Mouse (Mus musculus) stomach, postnatal 0 days (tissue): Measurements from ENCODE around the gene Psmd3. TPM values are rescaled to one million over a fixed set of nuclear protein-coding genes. Genes with fewer than 3 reads are reported as not detected.

Source experiments
- ATAC-seq: fragments of 200-750 bp; cut with Nextera tagmentation; 2 replicates; pipeline ENCODE4 v1.8.0; 2017; ENCODE audit not compliant: low FRiP score, low TSS enrichment
- DNase-seq: peaks from one replicate; pipeline ENCODE4 v3.0.0-alpha.2; 2016; ENCODE audit warnings: low spot score
- H3K27ac ChIP-seq: fragments of 300-500 bp; sonication (generic); replicated peaks from 2 replicates; pipeline ENCODE4 v1.5.1; 2014; ENCODE audit warnings: mild to moderate bottlenecking, control low read depth
- H3K27me3 ChIP-seq: fragments of 300-500 bp; sonication (generic); 2 replicates; pipeline ENCODE4 v1.6.1; 2014; ENCODE audit warnings: low read length; ENCODE audit not compliant: control insufficient read depth, insufficient read depth
- H3K36me3 ChIP-seq: fragments of 300-500 bp; sonication (generic); 2 replicates; pipeline ENCODE4 v1.6.1; 2014; ENCODE audit warnings: low read length, mixed read lengths; ENCODE audit not compliant: control insufficient read depth, insufficient read depth
- H3K4me1 ChIP-seq: fragments of 300-500 bp; sonication (generic); replicated peaks from 2 replicates; pipeline ENCODE4 v1.6.1; 2014; ENCODE audit warnings: antibody characterized with exemption; ENCODE audit not compliant: control insufficient read depth, insufficient read depth
- H3K4me2 ChIP-seq: fragments of 300-500 bp; sonication (generic); replicated peaks from 2 replicates; pipeline ENCODE4 v1.6.1; 2014; ENCODE audit warnings: low read depth, mild to moderate bottlenecking, control low read depth, moderate library complexity
- H3K4me3 ChIP-seq: fragments of 300-500 bp; sonication (generic); 2 replicates; pipeline ENCODE4 v1.5.1; 2014; ENCODE audit warnings: low read depth, low read length, control low read depth
- H3K9ac ChIP-seq: fragments of 300-500 bp; sonication (generic); 2 replicates; pipeline ENCODE4 v1.6.1; 2014; ENCODE audit warnings: mild to moderate bottlenecking, low read length, control low read depth, mixed read lengths
- H3K9me3 ChIP-seq: fragments of 300-500 bp; sonication (generic); 2 replicates; pipeline ENCODE4 v1.6.1; 2016; ENCODE audit warnings: low read length; ENCODE audit not compliant: control insufficient read depth
- CTCF ChIP-seq: IDR thresholded peaks from 2 replicates; pipeline ENCODE4 v1.5.1; 2016; ENCODE audit warnings: antibody characterized with exemption, low read depth, mild to moderate bottlenecking, moderate library complexity
- EP300 ChIP-seq: optimal IDR thresholded peaks from 2 replicates; pipeline ENCODE3; 2016; ENCODE audit warnings: antibody characterized with exemption
- WGBS: fragments of 180-500 bp; shearing (Covaris S2); extraction: QIAGEN DNeasy Blood & Tissue Kit; methylation state at CpG from one replicate; pipeline ENCODE4 v1.1.7; 2014; 5-methylcytosine and 5-hydroxymethylcytosine counted together
- polyA plus RNA-seq: library from polyadenylated mRNA; unstranded; fragments of >200 nt; fragmentation: Nextera tagmentation; extraction: Ambion mirVana; gene quantifications from 2 replicates; pipeline ENCODE4 v1.2.1, GENCODE M21; 2015

The Psmd3 gene
- polyA plus RNA-seq, 1 experiment from 2014 or later = 120 TPM

DNA sequence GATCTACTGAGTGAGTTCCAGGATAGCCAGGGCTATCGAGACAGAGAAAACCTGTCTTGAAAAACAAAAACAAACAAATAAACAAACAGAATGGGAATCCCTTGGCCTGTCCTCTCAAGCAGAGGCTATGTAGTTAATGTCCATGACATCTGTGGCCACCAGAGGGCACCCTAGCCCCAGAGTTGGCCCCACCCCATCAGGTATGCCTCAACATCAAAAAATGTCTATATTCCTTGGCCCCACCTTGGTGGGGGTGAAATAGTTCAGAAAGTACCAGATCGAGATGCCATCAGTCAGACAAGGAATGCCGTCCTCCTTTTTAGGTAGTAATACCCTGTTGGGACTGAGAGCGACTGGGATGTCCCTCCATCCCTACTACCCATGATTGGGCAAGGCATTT lies 17.6 kb downstream of the Psmd3 start:
- Histone ChIP-seq H3K4me3 (no peak overlapping the region), H3K27me3 (no peaks in the 10 kb centered on the region), H3K9me3 (no peaks in the 10 kb centered on the region), H3K36me3 (peaks cover 9% of the 10 kb centered on the region), H3K9ac (no peak overlapping the region), H3K27ac (no peak overlapping the region), H3K4me1 (no peaks in the 10 kb centered on the region), H3K4me2 (no peak overlapping the region)
- DNase-seq (peak; percentile 79), ATAC-seq (peak; percentile 48; the same call in 1 of the 2 replicates)
- 26% methylated on average over 4 of the region's 4 CpGs for WGBS
- peak; percentile 93 for TF ChIP-seq CTCF
- TF ChIP-seq EP300 = no peak

DNA sequence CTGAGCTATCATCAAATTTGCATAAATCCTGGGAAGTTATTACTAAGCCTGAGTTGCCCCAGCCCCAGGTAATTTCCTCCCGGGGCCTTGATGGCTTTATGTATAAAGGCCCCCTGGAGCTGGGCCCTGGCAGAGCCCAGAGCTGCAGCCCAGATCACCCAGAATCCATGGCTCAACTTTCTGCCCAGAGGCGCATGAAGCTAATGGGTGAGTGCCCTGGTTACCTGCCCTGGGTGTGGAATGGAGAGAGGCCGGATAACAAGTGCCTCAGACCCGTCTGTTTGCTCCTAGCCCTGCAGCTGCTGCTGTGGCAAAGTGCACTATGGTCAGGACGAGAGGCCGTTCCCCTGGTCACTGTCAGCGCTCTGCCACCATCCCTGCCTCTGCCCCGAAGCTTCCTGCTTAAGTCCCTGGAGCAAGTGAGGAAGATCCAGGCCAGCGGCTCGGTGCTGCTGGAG lies 18.9 kb downstream of the Psmd3 start, which contains the start of gene Csf3:
TSS of gene Csf3 (plus strand) at position 51 of the 458 bp plus-strand sequence.
- H3K4me3 ChIP-seq = no peak within 1 kb of the TSS
- H3K4me2 ChIP-seq = no peak within 1 kb of the TSS
- ATAC-seq = no peak
- WGBS = 45% methylated on average over 10 of the region's 10 CpGs
- H3K9ac ChIP-seq = no peak within 1 kb of the TSS
- H3K4me1 ChIP-seq = no peaks in the 10 kb centered on the region
- no peak within 1 kb of the TSS for H3K27ac ChIP-seq
- H3K27me3 ChIP-seq = no peaks in the 10 kb centered on the region
- H3K36me3 ChIP-seq = no peaks in the 10 kb centered on the region; the same call in 1 of the 2 replicates
- no peaks in the 10 kb centered on the region for H3K9me3 ChIP-seq
- no peak for TF ChIP-seq CTCF
- TF ChIP-seq EP300 = no peak
- DNase-seq = peak; percentile 47

DNA sequence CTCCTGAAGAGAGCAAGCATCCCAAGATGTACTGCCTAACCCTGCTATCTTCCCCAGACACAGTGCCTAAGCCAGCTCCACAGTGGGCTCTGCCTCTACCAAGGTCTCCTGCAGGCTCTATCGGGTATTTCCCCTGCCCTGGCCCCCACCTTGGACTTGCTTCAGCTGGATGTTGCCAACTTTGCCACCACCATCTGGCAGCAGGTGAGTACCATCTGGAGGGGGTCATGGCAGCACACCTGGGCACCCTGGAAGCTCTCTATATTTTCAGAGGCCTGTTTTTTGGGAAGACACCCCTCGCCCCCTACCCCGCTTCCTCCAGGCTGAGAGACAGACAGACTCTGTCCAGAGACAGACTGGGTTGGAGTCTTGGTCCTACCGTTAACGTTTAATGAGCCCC lies 20.0 kb downstream of the Psmd3 start:
- WGBS = 66% methylated on average over 5 of the region's 5 CpGs
- H3K4me2 ChIP-seq = no peak overlapping the region
- H3K27ac ChIP-seq = no peak overlapping the region
- no peak overlapping the region for H3K4me3 ChIP-seq
- no peaks in the 10 kb centered on the region for H3K9me3 ChIP-seq
- peaks cover 4% of the 10 kb centered on the region; the same call in 1 of the 2 replicates for H3K36me3 ChIP-seq
- no peak overlapping the region for H3K9ac ChIP-seq
- H3K27me3 ChIP-seq = no peaks in the 10 kb centered on the region
- no peak for DNase-seq
- no peak for TF ChIP-seq CTCF
- TF ChIP-seq EP300 = no peak
- H3K4me1 ChIP-seq = no peaks in the 10 kb centered on the region
- no peak for ATAC-seq

- DNase-seq = no peak
- no peak for TF ChIP-seq EP300
- no peak for TF ChIP-seq CTCF
- Histone ChIP-seq H3K4me2 (no peak overlapping the region), H3K27me3 (no peaks in the 10 kb centered on the region), H3K4me1 (0 out of 2 replicates have a peak, but pooled peaks cover under 1% of the 10 kb centered on the region), H3K27ac (no peak overlapping the region), H3K36me3 (peaks cover 7% of the 10 kb centered on the region; the same call in 1 of the 2 replicates), H3K4me3 (no peak overlapping the region), H3K9ac (no peak overlapping the region), H3K9me3 (no peaks in the 10 kb centered on the region)
- 89% methylated on average over 10 of the region's 10 CpGs for WGBS
- no peak for ATAC-seq
Observed at GRCm38 (mm10) chr11:98705021-98705420, 22.7 kb downstream of the Psmd3 start.

DNA sequence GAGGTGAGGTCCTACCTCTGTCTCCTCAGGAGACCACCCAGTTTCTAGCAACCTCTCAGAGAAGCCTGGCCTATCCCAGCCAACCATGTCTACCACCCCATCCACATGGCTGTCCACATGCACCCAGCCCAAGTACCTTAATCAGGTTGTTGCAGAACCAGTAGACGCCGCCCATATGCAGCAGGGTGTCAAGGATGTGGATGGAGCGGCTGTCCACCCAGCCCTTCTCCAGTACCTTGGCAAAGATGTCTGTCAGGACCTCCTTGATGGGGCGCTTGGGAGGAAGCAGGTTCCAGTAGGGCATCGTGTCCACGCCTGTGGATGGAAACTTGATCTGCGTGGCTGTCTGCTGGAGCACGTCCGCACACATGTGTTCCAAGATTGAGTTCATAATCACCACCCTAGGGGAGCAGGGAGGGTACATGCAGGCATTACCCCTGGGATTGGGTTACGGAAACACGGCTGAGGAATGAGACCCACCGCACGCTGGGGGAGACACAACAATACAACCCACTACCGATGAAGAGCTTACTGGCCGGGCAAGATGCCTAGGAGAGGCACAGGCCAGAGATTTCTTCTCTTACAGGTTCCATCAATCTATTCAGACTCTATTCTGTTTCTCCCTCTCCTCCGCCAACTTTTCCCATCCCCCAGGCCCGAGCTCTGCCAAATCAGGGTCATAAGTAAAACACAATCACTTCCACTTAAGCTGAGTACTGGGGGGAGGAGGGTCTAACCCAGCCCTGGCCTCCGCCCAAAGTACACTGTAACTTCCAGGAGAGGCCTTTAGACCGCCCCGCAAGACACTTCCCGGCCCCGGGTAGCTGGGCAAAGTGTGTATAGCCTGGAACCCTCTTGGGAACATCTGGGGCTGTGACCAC lies 25.3 kb downstream of the Psmd3 start:
- peak; percentile 70 for DNase-seq

More for the DNA sequence above, 25.3 kb downstream of the Psmd3 start:
- Histone ChIP-seq H3K9me3 (no peaks in the 10 kb centered on the region), H3K27ac (peak overlapping the region; percentile 83), H3K4me3 (no peak overlapping the region), H3K36me3 (peaks cover 7% of the 10 kb centered on the region; the same call in 1 of the 2 replicates), H3K9ac (no peak overlapping the region), H3K4me1 (0 out of 2 replicates have a peak, but pooled peaks cover 3% of the 10 kb centered on the region), H3K4me2 (no peak overlapping the region; the same call in 1 of the 2 replicates), H3K27me3 (no peaks in the 10 kb centered on the region)
- 66% methylated on average over 22 of the region's 22 CpGs for WGBS
- ATAC-seq = peak; percentile 38
- no peak for TF ChIP-seq EP300
- no peak for TF ChIP-seq CTCF
